Mouse (Mus musculus) small intestine, adult 2 months (tissue): ENCODE data around the gene Ambp. TPM values are rescaled to one million over a fixed set of nuclear protein-coding genes. Genes with fewer than 3 reads are reported as not detected.

Experiments
- H3K27ac ChIP-seq: fragments of 200-500 bp; 2 replicates; pipeline ENCODE4 v1.5.1; 2012; ENCODE audit warnings: low read depth, low read length, control low read depth, inconsistent platforms; ENCODE audit not compliant: insufficient read depth
- H3K27me3 ChIP-seq: fragments of 200-500 bp; 2 replicates; pipeline ENCODE4 v1.6.1; 2012; ENCODE audit warnings: mild to moderate bottlenecking, moderate library complexity, low read length, inconsistent platforms; ENCODE audit not compliant: control insufficient read depth, insufficient read depth
- H3K36me3 ChIP-seq: fragments of 200-500 bp; 2 replicates; pipeline ENCODE4 v1.6.1; 2012; ENCODE audit warnings: mild to moderate bottlenecking, low read length, control low read depth, inconsistent platforms; ENCODE audit not compliant: control insufficient read depth, insufficient read depth
- H3K4me1 ChIP-seq: fragments of 200-500 bp; 2 replicates; pipeline ENCODE4 v1.6.1; 2012; ENCODE audit warnings: low read length, inconsistent platforms, mixed read lengths; ENCODE audit not compliant: control insufficient read depth, insufficient read depth, insufficient read length
- H3K4me3 ChIP-seq: fragments of 200-500 bp; 2 replicates; pipeline ENCODE4 v1.5.1; 2012; ENCODE audit warnings: low read depth, mild to moderate bottlenecking, control low read depth, inconsistent platforms, low read length, moderate library complexity
- CTCF ChIP-seq: fragments of 200-500 bp; IDR thresholded peaks from 2 replicates; pipeline ENCODE4 v1.5.1; 2012; ENCODE audit warnings: low read depth, mild to moderate bottlenecking, control low read depth, inconsistent platforms, low read length, moderate library complexity, mixed read lengths; ENCODE audit not compliant: insufficient replicate concordance, insufficient read length; ENCODE audit errors: extremely low read depth
- POLR2A ChIP-seq: fragments of 200-500 bp; IDR thresholded peaks from 2 replicates; pipeline ENCODE4 v1.6.1; 2012; ENCODE audit warnings: low read depth, mild to moderate bottlenecking, control low read depth, inconsistent platforms, low read length, moderate library complexity
- WGBS: fragments of 180-500 bp; shearing (Covaris S2); methylation state at CpG from one replicate; pipeline ENCODE4 v1.1.7; 2018; 5-methylcytosine and 5-hydroxymethylcytosine counted together
- polyA plus RNA-seq: library from polyadenylated mRNA; depleted of rRNA; stranded (reverse); fragments of >200 nt; gene quantifications from 2 replicates; pipeline ENCODE4 v1.2.3, GENCODE M21; 2012

The Ambp gene
- polyA plus RNA-seq, 1 experiment: 1.4 TPM

- no peaks in the 10 kb centered on the region for H3K36me3 ChIP-seq
- H3K4me1 ChIP-seq: no peaks in the 10 kb centered on the region; the same call in 1 of the 2 replicates
- TF ChIP-seq POLR2A: no peak
- TF ChIP-seq CTCF: no peak
- H3K27ac ChIP-seq: no peak within 1 kb of the TSS
- H3K4me3 ChIP-seq: peak within 1 kb of the TSS; percentile 29
- H3K27me3 ChIP-seq: 0 out of 2 replicates have a peak, but pooled peaks cover 3% of the 10 kb centered on the region
- WGBS: 17% methylated on average over 4 of the region's 4 CpGs
These were observed 17.5 kb upstream of the Ambp start, which contains the start of gene Kif12 for GRCm38 (mm10) chr4:63171969-63172685. TSS of gene Kif12 (minus strand) at chr4:63172131.

- Histone ChIP-seq H3K36me3 (no peaks in the 10 kb centered on the region), H3K27ac (no peak overlapping the region), H3K4me1 (no peaks in the 10 kb centered on the region; the same call in 1 of the 2 replicates), H3K27me3 (0 out of 2 replicates have a peak, but pooled peaks cover 3% of the 10 kb centered on the region), H3K4me3 (peak overlapping the region; percentile 29)
- no peak for TF ChIP-seq POLR2A
- no peak for TF ChIP-seq CTCF
- 16% methylated on average over 24 of the region's 24 CpGs for WGBS
These were observed 16.5 kb upstream of the Ambp start for GRCm38 (mm10) chr4:63171122-63171521.

- 77% methylated on average over 4 of the region's 4 CpGs for WGBS
- no peaks in the 10 kb centered on the region for H3K36me3 ChIP-seq
- 0 out of 2 replicates have a peak, but pooled peaks cover 3% of the 10 kb centered on the region for H3K27me3 ChIP-seq
- no peak overlapping the region for H3K4me3 ChIP-seq
- no peak for TF ChIP-seq POLR2A
- H3K4me1 ChIP-seq: no peaks in the 10 kb centered on the region; the same call in 1 of the 2 replicates
- H3K27ac ChIP-seq: no peak overlapping the region
These were observed 15.5 kb upstream of the Ambp start for GRCm38 (mm10) chr4:63170061-63170460.

GRCm38 (mm10) chr4:63166323-63166722 lies 11.7 kb upstream of the Ambp start:
- no peaks in the 10 kb centered on the region for H3K36me3 ChIP-seq
- no peaks in the 10 kb centered on the region; the same call in 1 of the 2 replicates for H3K4me1 ChIP-seq
- 36% methylated on average over 5 of the region's 5 CpGs for WGBS
- H3K27ac ChIP-seq: no peak overlapping the region
- no peak for TF ChIP-seq POLR2A
- no peak for TF ChIP-seq CTCF
- H3K4me3 ChIP-seq: no peak overlapping the region
- 0 out of 2 replicates have a peak, but pooled peaks cover 3% of the 10 kb centered on the region for H3K27me3 ChIP-seq

- Histone ChIP-seq H3K27ac (no peak overlapping the region), H3K4me3 (no peak overlapping the region), H3K4me1 (no peaks in the 10 kb centered on the region; the same call in 1 of the 2 replicates), H3K27me3 (no peaks in the 10 kb centered on the region), H3K36me3 (no peaks in the 10 kb centered on the region)
- no peak for TF ChIP-seq CTCF
- no peak for TF ChIP-seq POLR2A
- WGBS: 68% methylated on average over 4 of the region's 4 CpGs
These were observed 11.0 kb upstream of the Ambp start for GRCm38 (mm10) chr4:63165636-63166035.

- H3K36me3 ChIP-seq: no peaks in the 10 kb centered on the region
- peak; percentile 74; the same call in 1 of the 2 replicates for TF ChIP-seq CTCF
- TF ChIP-seq POLR2A: no peak
- WGBS: 5% methylated on average over 5 of the region's 5 CpGs
- H3K27ac ChIP-seq: no peak overlapping the region
- no peaks in the 10 kb centered on the region for H3K27me3 ChIP-seq
- H3K4me3 ChIP-seq: no peak overlapping the region
- peaks cover 7% of the 10 kb centered on the region; the same call in 1 of the 2 replicates for H3K4me1 ChIP-seq
These were observed 4.5 kb upstream of the Ambp start for GRCm38 (mm10) chr4:63158961-63159592.

GRCm38 (mm10) chr4:63158192-63158591 lies 3.6 kb upstream of the Ambp start:
- WGBS: 83% methylated on average over 7 of the region's 7 CpGs
- H3K27me3 ChIP-seq: no peaks in the 10 kb centered on the region

More at GRCm38 (mm10) chr4:63158192-63158591, 3.6 kb upstream of the Ambp start:
- H3K36me3 ChIP-seq: no peaks in the 10 kb centered on the region
- no peak overlapping the region for H3K4me3 ChIP-seq
- H3K27ac ChIP-seq: no peak overlapping the region
- TF ChIP-seq CTCF (no peak), POLR2A (no peak)
- H3K4me1 ChIP-seq: peaks cover 7% of the 10 kb centered on the region; the same call in 1 of the 2 replicates
